Mouse (Mus musculus): ENCODE data around the gene Grin2d.

The Grin2d gene

DNA sequence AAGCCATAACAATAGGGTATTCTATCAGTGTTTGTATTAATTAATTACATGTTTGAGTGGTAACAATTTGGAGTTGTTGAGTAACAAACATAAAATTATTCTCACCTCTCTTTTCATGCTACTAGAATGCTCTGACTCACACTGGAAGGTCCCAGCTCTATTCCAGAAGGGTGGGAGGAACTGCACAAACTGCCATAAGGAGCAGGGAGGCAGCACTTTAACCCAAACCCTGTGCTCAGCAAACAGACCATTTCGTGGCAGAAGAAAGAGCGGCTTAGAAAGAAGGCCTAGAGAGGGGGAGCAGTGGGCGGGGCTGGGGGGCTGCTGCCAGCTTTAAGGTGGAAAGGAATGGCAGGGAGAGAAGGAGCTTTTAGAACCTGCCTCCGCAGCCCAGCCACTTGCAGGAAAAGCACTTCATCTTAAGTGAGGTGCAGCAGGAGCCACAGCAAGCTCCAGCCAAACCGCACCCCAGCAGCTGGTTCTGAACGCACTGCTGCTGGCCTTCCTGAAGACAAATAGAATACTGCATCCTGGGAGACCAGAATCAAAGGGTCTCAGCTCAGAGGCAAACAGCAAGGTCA is 29.6 kb downstream of the Grin2d start:
- CTCF ChIA-PET = interaction anchor here in 2 of 4 experiments (0.5 to 1.2 kb wide), 2 partner anchors 76 to 93 kb away, joined by 3 to 5 read pairs; partner anchors contain the start of gene Ccdc114 (in 1 of the 2)
- POLR2A ChIA-PET = interaction anchor here in 2 of 4 experiments (0.5 to 3.2 kb wide), 7 partner anchors 9 to 34 kb away, joined by 4 to 12 read pairs (median 5); partner anchors contain the start of genes Kdelr1 (in 2 of the 2), Cyth2 (in 1 of the 2) and Grin2d (in 1 of the 2)

- ChIA-PET CTCF (interaction anchor here in 3 of 4 experiments (0.7 kb wide), 3 partner anchors 42 to 344 kb away, joined by 3 to 4 read pairs (median 3); no protein-coding TSS in a partner anchor), POLR2A (interaction anchor here in 2 of 4 experiments (0.6 to 1.2 kb wide), 3 partner anchors 10 to 94 kb away, joined by 3 read pairs; no protein-coding TSS in a partner anchor)
Measured at GRCm38 (mm10) chr7:45842950-45843744, 35.0 kb downstream of the Grin2d start.

GRCm38 (mm10) chr7:45833924-45834323 is 44.3 kb downstream of the Grin2d start:
- POLR2A ChIA-PET = no interaction called here
- CTCF ChIA-PET = interaction anchor here in 1 of 4 experiments (0.5 to 0.6 kb wide), 2 partner anchors 94 to 229 kb away, joined by 3 to 4 read pairs; no protein-coding TSS in a partner anchor

DNA sequence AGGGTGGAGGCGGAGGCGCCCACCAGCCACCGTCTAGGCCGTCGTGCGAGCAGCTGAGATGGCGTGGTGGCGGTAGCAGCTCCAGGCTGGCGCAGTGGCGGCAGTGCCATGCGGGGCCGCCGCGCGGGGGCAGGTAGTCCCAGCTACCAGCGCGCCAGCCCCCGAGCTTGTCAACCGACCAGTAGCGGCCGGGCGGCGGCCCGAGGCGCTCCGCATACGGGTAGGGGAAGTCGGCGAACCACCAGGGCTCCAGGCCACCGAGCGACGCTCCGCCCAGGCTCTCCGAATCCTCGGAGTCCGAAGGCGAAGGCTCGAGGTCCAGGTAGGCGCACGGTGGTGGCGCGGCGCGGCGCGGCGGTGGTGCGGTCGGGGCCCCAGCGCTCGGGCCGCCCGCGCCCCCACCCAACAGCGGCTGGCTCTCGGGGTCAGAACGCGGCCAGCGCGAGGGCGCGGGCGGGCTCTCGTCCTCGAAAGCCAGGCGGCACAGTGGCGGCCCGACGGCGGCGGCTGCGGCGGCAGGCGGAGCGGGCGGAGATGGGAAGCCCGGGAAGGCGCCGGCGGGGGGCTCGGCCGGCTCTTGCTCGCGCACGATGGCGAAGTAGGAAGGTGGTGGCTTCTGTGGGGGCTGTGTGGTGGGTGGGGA is 44.9 kb downstream of the Grin2d start:
- CTCF ChIA-PET = interaction anchor here in 1 of 4 experiments (1.4 kb wide), 1 partner anchor 32 kb away, joined by 7 read pairs; no protein-coding TSS in a partner anchor
- POLR2A ChIA-PET = interaction anchor here (0.7 to 1.3 kb wide), 6 partner anchors 10 to 116 kb away, joined by 3 to 5 read pairs (median 3); partner anchors contain the start of genes Cyth2 (in 2 of the 4), Kdelr1 (in 2 of the 4) and Sphk2 (in 1 of the 4)

DNA sequence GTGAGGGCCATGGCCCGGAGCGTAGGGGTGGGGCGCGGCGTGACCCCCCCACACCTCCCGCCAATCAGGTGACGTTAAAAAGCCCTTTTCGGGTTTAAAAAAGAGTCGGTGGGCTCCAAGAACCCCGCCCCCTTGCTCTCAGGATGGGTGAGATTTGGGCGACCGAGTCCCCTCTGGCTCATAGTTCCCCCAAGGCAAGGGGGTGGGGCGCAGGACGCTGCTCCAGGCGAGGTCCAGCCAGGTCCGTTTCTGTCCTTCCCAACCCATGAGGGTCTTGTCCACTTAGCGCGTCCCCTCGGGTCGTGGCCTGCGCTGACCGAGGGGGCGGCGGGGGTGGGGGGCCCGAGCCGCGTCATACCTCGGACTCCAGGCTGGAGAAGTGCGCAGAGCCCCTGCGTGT is 45.8 kb downstream of the Grin2d start:
- ChIA-PET CTCF (interaction anchor here in 1 of 4 experiments (1.4 kb wide), 1 partner anchor 31 kb away, joined by 7 read pairs; no protein-coding TSS in a partner anchor), POLR2A (interaction anchor here (0.9 to 1.3 kb wide), 5 partner anchors 10 to 115 kb away, joined by 3 to 5 read pairs (median 3); partner anchors contain the start of genes Cyth2 (in 2 of the 4), Kdelr1 (in 1 of the 4) and Sphk2 (in 1 of the 4))

DNA sequence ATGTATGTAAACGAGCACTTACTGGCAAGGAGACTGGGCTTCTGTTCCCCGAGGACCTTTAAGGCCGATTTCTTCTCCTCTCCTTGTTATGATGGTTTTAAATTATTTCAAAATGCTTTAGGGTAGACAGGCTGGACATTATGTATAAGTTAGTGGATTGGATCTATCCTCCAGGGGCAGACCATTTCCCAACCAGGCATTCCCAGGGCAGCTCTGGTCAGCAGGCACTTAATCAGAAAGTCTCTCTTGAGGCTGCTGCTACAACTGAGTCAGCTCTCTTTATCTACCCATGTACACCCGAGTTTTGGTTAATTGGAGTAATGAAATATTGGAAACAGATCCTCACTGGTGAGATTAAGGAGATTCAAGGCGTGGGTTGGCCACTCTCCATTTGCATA is 47.1 kb downstream of the Grin2d start:
- ChIA-PET POLR2A (interaction anchor here in 1 of 4 experiments (2.1 to 2.7 kb wide), 5 partner anchors 11 to 113 kb away, joined by 7 to 26 read pairs (median 9); partner anchors contain the start of genes Kdelr1 and Sphk2), CTCF (no interaction called here)

DNA sequence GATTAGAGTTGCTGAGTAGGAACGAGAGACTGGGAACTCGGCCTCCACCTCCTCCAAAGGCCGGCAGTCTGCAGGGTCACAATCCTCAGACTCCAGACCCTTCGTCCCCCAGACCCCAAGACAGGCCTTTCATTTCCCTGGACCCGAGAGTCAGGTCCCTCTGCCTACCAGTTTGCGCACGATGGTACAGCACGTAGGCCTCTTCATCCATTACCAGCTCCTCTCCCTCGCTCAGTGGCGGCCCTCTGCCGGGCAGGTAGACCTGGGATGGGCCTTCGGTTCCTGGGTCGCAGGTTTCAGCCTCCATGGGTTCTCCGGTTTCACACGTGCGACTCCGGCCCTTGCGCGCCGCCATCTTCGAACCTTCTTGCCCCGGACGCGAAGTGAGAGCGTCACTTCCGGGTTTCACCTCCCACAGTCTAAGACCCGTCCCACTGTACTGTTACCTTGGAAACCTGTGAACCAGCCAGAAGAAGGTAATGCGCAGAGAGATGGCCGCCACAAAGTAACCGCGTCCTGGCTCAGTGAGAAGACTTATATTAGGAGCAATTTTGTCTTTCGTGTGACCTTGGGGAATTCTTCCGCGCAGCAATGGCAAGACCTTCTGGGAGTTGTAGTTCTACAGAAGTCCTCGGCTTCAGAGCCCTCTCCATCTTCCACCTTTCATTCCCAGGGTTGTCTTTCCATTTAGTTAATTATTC is 47.6 kb downstream of the Grin2d start, which contains the start of gene Grwd1:
TSS of gene Grwd1 (minus strand) at position 518 of the 701 bp plus-strand sequence.
- POLR2A ChIA-PET = interaction anchor here in 2 of 4 experiments (0.7 to 2.7 kb wide), 13 partner anchors 10 to 113 kb away, joined by 3 to 26 read pairs (median 7); partner anchors contain the start of genes Cyth2 (in 2 of the 2), Kdelr1 (in 1 of the 2), Sphk2 (in 1 of the 2) and Syngr4 (in 1 of the 2)
- CTCF ChIA-PET = no interaction called here

DNA sequence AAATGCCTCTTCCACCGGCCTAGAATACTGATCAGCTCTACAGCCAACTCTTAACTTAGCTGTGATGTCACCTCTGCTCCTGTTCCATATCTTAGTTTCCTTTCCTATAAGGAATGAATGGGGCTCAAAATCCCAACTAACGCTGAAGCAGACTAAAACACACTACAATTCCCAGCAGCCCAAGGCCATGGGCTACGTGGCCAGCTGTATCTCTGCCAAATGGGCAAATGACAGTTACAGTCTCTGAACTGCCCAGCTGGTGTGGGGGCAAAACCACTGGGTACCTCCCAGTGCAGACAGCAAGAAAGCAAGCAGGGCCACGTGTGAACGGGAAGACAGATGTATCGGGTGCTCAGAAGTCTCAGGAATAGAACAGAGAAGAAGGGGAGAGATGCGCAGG is 51.5 kb downstream of the Grin2d start:
- POLR2A ChIA-PET = interaction anchor here in 3 of 4 experiments (0.8 to 4.2 kb wide), 8 partner anchors 11 to 107 kb away, joined by 3 to 33 read pairs (median 3); partner anchors contain the start of gene Cyth2 (in 2 of the 3)
- CTCF ChIA-PET = interaction anchor here in 1 of 4 experiments (0.8 kb wide), 1 partner anchor 25 kb away, joined by 5 read pairs; no protein-coding TSS in a partner anchor

DNA sequence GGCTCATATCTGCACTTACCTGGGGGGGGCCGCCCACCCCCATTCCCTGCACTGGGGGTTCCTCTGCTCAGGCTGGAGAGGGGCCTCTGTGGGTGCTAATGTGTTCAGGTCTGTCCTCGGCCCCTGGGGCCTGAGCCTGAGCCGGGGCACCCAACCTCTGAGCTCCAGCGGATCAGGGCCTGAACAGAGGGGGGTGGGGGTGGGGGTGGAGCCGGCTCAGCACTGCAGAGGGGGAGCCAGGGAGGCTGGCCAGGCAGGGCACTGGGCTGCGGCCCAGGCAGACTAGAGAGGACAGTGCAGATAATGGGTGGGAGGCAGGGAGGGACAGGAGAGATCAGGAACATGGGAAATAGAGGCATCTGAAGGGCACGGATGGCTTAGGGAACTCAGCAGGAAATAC is 53.6 kb downstream of the Grin2d start, which contains the start of gene Kcnj14:
TSS of gene Kcnj14 (minus strand) at position 185 of the 400 bp plus-strand sequence.
- POLR2A ChIA-PET = interaction anchor here in 3 of 4 experiments (0.6 to 4.3 kb wide), 5 partner anchors 9 to 24 kb away, joined by 3 to 33 read pairs (median 7); partner anchors contain the start of gene Cyth2 (in 3 of the 3)
- CTCF ChIA-PET = interaction anchor here in 2 of 4 experiments (1.2 to 1.6 kb wide), 2 partner anchors 23 kb away, joined by 3 to 5 read pairs; no protein-coding TSS in a partner anchor

GRCm38 (mm10) chr7:45820913-45821312 is 57.3 kb downstream of the Grin2d start:
- ChIA-PET CTCF (interaction anchor here in 1 of 4 experiments (1.1 kb wide), 1 partner anchor 19 kb away, joined by 3 read pairs; no protein-coding TSS in a partner anchor), POLR2A (interaction anchor here in 2 of 4 experiments (1.1 to 4.3 kb wide), 4 partner anchors 9 to 52 kb away, joined by 3 to 26 read pairs (median 8); partner anchors contain the start of genes Grwd1 (in 1 of the 2) and Kdelr1 (in 1 of the 2))

GRCm38 (mm10) chr7:45819843-45820242 is 58.3 kb downstream of the Grin2d start:
- POLR2A ChIA-PET = interaction anchor here in 3 of 4 experiments (0.6 to 4.3 kb wide), 6 partner anchors 8 to 190 kb away, joined by 3 to 26 read pairs (median 4); partner anchors contain the start of gene Grwd1 (in 1 of the 3)
- CTCF ChIA-PET = interaction anchor here in 2 of 4 experiments (0.6 to 1.2 kb wide), 4 partner anchors 19 to 80 kb away, joined by 3 to 5 read pairs (median 4); no protein-coding TSS in a partner anchor

DNA sequence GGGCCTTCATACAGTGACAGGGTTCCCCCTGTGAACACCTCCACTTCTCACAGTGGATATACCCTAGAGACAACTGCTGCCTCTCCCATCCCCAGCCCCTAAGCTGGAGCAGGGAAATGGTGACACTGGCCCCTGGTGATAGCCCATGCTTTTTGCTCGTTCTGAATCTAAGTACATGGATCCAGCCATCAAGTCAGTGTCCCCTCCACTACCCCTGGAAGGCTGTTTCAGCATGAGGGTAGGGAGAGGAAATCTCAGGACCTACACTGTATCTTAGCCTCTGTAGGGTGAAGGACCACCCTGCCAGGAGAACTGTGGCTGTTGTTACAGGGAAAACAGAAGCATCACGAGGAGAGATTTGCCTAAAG is 62.2 kb downstream of the Grin2d start:
- ChIA-PET POLR2A (interaction anchor here in 1 of 4 experiments (1.6 to 5.6 kb wide), 3 partner anchors 9 to 98 kb away, joined by 4 to 47 read pairs (median 33); partner anchors contain the start of genes Kcnj14 and Sphk2), CTCF (interaction anchor here in 1 of 4 experiments (3.2 kb wide), 1 partner anchor 15 kb away, joined by 68 read pairs; no protein-coding TSS in a partner anchor)

DNA sequence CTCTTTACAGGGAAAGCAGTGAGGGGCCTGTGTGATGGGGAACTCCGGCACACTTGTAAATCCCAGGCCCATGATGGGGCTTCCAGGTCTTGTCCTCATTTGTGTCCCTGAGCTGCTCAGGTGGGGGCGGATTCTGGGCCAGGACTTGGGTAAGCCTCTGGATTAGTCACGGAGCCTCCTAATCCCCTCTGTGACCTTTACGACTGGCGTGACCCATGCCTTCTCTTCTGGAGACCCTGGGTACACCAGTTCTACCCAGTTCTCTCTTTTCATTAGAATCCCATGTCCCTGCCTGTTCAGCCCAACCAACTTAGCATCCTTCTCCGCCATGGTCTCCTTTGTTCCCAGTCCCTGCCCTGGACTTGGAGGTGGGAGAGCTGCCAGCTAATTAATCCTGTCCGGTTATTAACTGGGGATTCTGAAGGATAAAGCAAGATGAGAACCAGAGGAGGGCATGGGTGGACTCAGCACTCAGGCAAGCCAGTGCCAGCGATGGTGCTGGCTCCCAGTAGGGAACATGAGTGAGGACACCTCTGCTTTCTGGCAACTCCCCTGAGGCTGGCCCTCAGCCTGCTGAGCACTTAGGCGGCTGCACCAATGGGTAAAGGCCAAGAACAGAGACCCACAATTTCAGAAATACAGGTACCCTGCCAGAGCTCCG is 62.7 kb downstream of the Grin2d start:
- ChIA-PET CTCF (interaction anchor here in 3 of 4 experiments (1.1 to 3.2 kb wide), 7 partner anchors 14 to 109 kb away, joined by 3 to 68 read pairs (median 9); partner anchors contain the start of gene Fam83e (in 1 of the 3)), POLR2A (interaction anchor here (1.0 to 5.6 kb wide), 15 partner anchors 9 to 132 kb away, joined by 3 to 61 read pairs (median 7); partner anchors contain the start of genes Kcnj14 (in 2 of the 4), Fam83e (in 1 of the 4), Ntn5 (in 1 of the 4) and Sphk2 (in 1 of the 4))

GRCm38 (mm10) chr7:45814841-45815240 is 63.3 kb downstream of the Grin2d start:
- ChIA-PET POLR2A (interaction anchor here (0.6 to 5.6 kb wide), 94 partner anchors 7 to 1070 kb away, joined by 3 to 61 read pairs (median 4); partner anchors contain the start of genes Sphk2 (in 4 of the 4), Kdelr1 (in 3 of the 4), Tmem143 (in 3 of the 4) and Fam83e (in 2 of the 4)), CTCF (interaction anchor here in 3 of 4 experiments (0.7 to 3.2 kb wide), 19 partner anchors 13 to 188 kb away, joined by 3 to 68 read pairs (median 6); partner anchors contain the start of genes Fam83e (in 1 of the 3), Kdelr1 (in 1 of the 3), Lmtk3 (in 1 of the 3) and Ntn5 (in 1 of the 3))
